Mouse (Mus musculus) embryonic fibroblast, embryonic 13.5 days (primary cell): ENCODE measurements around the gene Ctso.

ENCODE experiments used
- CTCF ChIP-seq: IDR thresholded peaks from 2 replicates; pipeline ENCODE4 v1.5.1; 2011; ENCODE audit warnings: mild to moderate bottlenecking, control low read depth, low read length, moderate library complexity, borderline replicate concordance; ENCODE audit not compliant: insufficient read depth
- POLR2A ChIP-seq: IDR thresholded peaks from 2 replicates; pipeline ENCODE4 v1.6.1; 2011; ENCODE audit warnings: low read depth, mild to moderate bottlenecking, control low read depth, low read length, moderate library complexity

- TF ChIP-seq POLR2A: no peak
- no peak for TF ChIP-seq CTCF
Observed at GRCm38 (mm10) chr3:81944851-81945393, 12.5 kb downstream of the Ctso start.
